Mouse (Mus musculus) NIH3T3 (cell line): ENCODE measurements at regions not wholly inside any gene's neighbourhood (a gene's known extent, or its start where the extent isn't known, plus 50 kb on each side); places are given as distances from the start of the nearest gene placed in this dataset.
"Not testable (repeated sequence)": the region's sequence is repeated elsewhere in the genome, so short reads cannot be mapped to it uniquely, and the experiment has no call there.

Source experiments
- DNase-seq: peaks from one replicate; pipeline ENCODE4 v3.0.0-alpha.2; 2012; ENCODE audit warnings: low read depth

GRCm38 (mm10) chr14:61757086-61757822 lies 150.0 kb downstream of the Kcnrg start:
- DNase-seq: peak; percentile 8

- no peak for DNase-seq
These were observed 150.5 kb downstream of the Kcnrg start for GRCm38 (mm10) chr14:61757823-61758175.

- DNase-seq: no peak
These were observed 151.3 kb downstream of the Kcnrg start for GRCm38 (mm10) chr14:61758586-61758985.

GRCm38 (mm10) chr14:61760176-61760575 lies 152.9 kb downstream of the Kcnrg start:
- DNase-seq: not testable (repeated sequence)

- DNase-seq: no peak
These were observed 154.8 kb downstream of the Kcnrg start for GRCm38 (mm10) chr14:61762076-61762475.

GRCm38 (mm10) chr14:61769881-61770280 lies 162.6 kb downstream of the Kcnrg start:
- no peak for DNase-seq

GRCm38 (mm10) chr14:61774171-61774570 lies 166.9 kb downstream of the Kcnrg start:
- DNase-seq: no peak

- DNase-seq: no peak
These were observed 171.4 kb downstream of the Kcnrg start for GRCm38 (mm10) chr14:61778618-61779017.

GRCm38 (mm10) chr14:61783206-61783605 lies 175.9 kb downstream of the Kcnrg start:
- DNase-seq: no peak

- DNase-seq: peak; percentile 8
These were observed 177.4 kb downstream of the Kcnrg start for GRCm38 (mm10) chr14:61784609-61785008.

- DNase-seq: no peak
These were observed 178.8 kb downstream of the Kcnrg start for GRCm38 (mm10) chr14:61786031-61786430.

- DNase-seq: no peak
These were observed 180.5 kb downstream of the Kcnrg start for GRCm38 (mm10) chr14:61787746-61788145.

GRCm38 (mm10) chr14:61788998-61789790 lies 181.9 kb downstream of the Kcnrg start:
- no peak for DNase-seq

- DNase-seq: no peak
These were observed 188.9 kb downstream of the Kcnrg start for GRCm38 (mm10) chr14:61795976-61796645.

- no peak for DNase-seq
These were observed 189.4 kb downstream of the Kcnrg start for GRCm38 (mm10) chr14:61796671-61797070.

GRCm38 (mm10) chr14:61803421-61803925 lies 196.2 kb downstream of the Kcnrg start:
- DNase-seq: no peak

GRCm38 (mm10) chr14:61805433-61805832 lies 198.2 kb downstream of the Kcnrg start:
- no peak for DNase-seq

GRCm38 (mm10) chr14:61808193-61808592 lies 200.9 kb downstream of the Kcnrg start:
- no peak for DNase-seq

GRCm38 (mm10) chr14:61809716-61810437 lies 202.6 kb downstream of the Kcnrg start:
- DNase-seq: no peak

- DNase-seq: no peak
These were observed 203.6 kb downstream of the Kcnrg start for GRCm38 (mm10) chr14:61810836-61811235.

- no peak for DNase-seq
These were observed 210.5 kb downstream of the Kcnrg start for GRCm38 (mm10) chr14:61817711-61818110.

- DNase-seq: no peak
These were observed 211.1 kb downstream of the Kcnrg start for GRCm38 (mm10) chr14:61818365-61818764.
